Mouse (Mus musculus): ENCODE measurements around the gene Gm12216. TPM values are rescaled to one million over a fixed set of nuclear protein-coding genes. Genes with fewer than 3 reads are reported as not detected.

Gene Gm12216
- polyA plus RNA-seq, 2 experiments = 0.43 to 0.74 TPM

GRCm38 (mm10) chr11:53805786-53806185 lies 53.3 kb downstream of the Gm12216 start:
- H3K27ac ChIP-seq (replicated peaks; ENCODE audit: low read depth, low read length) = no peak overlapping the region
- peak; percentile 13 for DNase-seq (ENCODE audit: low spot score)
- WGBS = 62% methylated on average over 9 of the region's 9 CpGs

DNA sequence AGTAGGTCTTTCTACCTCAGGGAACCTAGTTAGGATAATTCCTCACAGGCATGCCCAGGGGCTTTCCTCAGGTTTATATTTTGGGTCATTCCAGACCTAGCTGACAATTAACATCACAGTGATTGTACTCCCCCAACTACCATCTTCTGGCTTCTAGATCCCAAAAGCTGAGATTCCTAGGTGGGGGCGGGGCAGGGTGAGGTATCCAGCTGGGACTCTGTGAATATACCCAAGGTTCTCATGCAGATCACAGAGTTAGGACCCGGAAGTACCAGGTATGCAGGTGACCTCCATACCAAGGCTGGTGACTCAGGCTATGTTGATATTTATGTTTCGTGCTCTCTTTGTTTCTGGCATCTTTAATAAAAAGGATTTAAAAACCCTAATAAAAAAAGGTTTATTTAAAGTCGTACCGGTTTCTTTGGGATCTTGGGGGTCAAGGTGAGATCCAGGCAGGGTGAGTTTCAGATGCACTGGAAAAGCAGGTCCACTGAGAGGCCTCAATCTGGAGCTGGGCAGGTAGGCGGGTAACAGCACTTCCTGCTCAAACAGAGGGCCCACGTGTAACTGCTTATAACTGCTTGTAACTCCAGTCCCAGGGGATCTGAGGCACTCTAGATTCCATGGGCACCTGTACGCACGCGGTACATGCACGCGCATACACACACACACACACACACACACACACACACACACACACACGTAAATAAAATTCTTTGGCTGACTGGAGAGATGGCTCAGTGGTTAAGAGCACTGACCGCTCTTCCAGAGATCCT lies 54.3 kb downstream of the Gm12216 start:
- H3K27ac ChIP-seq (replicated peaks; ENCODE audit: low read depth, low read length) = no peak overlapping the region
- DNase-seq (ENCODE audit: low spot score) = no peak
- H3K9me3 ChIP-seq (ENCODE audit: control insufficient read depth, low read length) = no peaks in the 10 kb centered on the region
- 70% methylated on average over 14 of the region's 14 CpGs for WGBS
- H3K4me3 ChIP-seq (replicated peaks; ENCODE audit: low read length) = no peak overlapping the region
- H3K4me1 ChIP-seq (ENCODE audit: control insufficient read depth, insufficient read depth, low read length) = no peaks in the 10 kb centered on the region
- no peak for TF ChIP-seq POLR2A (IDR thresholded peaks at IDR 0.05; ENCODE audit: borderline replicate concordance, extremely low read depth, insufficient read depth, insufficient read length)
- no peaks in the 10 kb centered on the region for H3K27me3 ChIP-seq (ENCODE audit: control insufficient read depth, insufficient read depth, low read length)
- H3K4me2 ChIP-seq (replicated peaks; ENCODE audit: low read depth, low read length, severe bottlenecking) = no peak overlapping the region
- no peaks in the 10 kb centered on the region for H3K36me3 ChIP-seq (ENCODE audit: control insufficient read depth, insufficient read depth, low read length)
- H3K9ac ChIP-seq (ENCODE audit: low read depth, low read length, severe bottlenecking) = no peak overlapping the region
- no peak for ATAC-seq (ENCODE audit: low FRiP score, low read depth)

More at GRCm38 (mm10) chr11:53805786-53806185, 53.3 kb downstream of the Gm12216 start:
- H3K4me2 ChIP-seq (replicated peaks; ENCODE audit: low read depth, low read length, severe bottlenecking) = no peak overlapping the region
- H3K9me3 ChIP-seq (ENCODE audit: control insufficient read depth, low read length) = no peaks in the 10 kb centered on the region
- H3K9ac ChIP-seq (ENCODE audit: low read depth, low read length, severe bottlenecking) = no peak overlapping the region
- no peak overlapping the region for H3K4me3 ChIP-seq (replicated peaks; ENCODE audit: low read length)
- no peaks in the 10 kb centered on the region for H3K36me3 ChIP-seq (ENCODE audit: control insufficient read depth, insufficient read depth, low read length)
- TF ChIP-seq POLR2A (IDR thresholded peaks at IDR 0.05; ENCODE audit: borderline replicate concordance, extremely low read depth, insufficient read depth, insufficient read length) = no peak
- no peaks in the 10 kb centered on the region for H3K4me1 ChIP-seq (ENCODE audit: control insufficient read depth, insufficient read depth, low read length)
- no peaks in the 10 kb centered on the region for H3K27me3 ChIP-seq (ENCODE audit: control insufficient read depth, insufficient read depth, low read length)
- no peak for ATAC-seq (ENCODE audit: low FRiP score, low read depth)

DNA sequence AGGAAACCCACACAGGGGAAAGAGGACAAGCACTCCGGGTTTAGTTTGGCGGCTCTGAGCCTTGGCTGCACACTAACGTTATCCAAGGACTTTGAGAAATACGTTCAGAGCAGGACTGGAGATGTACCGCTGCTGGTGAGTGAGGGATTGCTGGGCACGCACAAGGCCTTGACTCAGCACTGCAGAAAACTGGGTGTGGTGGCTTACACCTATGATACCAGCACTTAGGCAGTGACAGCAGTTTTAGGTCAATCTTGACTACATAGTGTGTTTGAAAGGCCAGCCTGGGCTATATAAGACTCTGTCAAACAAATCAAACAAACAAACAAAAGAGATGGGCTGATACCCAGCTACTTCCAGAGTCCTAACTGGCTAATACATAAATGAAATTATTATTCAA lies 55.6 kb downstream of the Gm12216 start:
- Histone ChIP-seq H3K4me3 (replicated peaks; ENCODE audit: low read length) (no peak overlapping the region), H3K27ac (replicated peaks; ENCODE audit: low read depth, low read length) (no peak overlapping the region), H3K4me1 (ENCODE audit: control insufficient read depth, insufficient read depth, low read length) (no peaks in the 10 kb centered on the region), H3K9ac (ENCODE audit: low read depth, low read length, severe bottlenecking) (no peak overlapping the region), H3K9me3 (ENCODE audit: control insufficient read depth, low read length) (no peaks in the 10 kb centered on the region), H3K36me3 (ENCODE audit: control insufficient read depth, insufficient read depth, low read length) (no peaks in the 10 kb centered on the region), H3K27me3 (ENCODE audit: control insufficient read depth, insufficient read depth, low read length) (no peaks in the 10 kb centered on the region), H3K4me2 (replicated peaks; ENCODE audit: low read depth, low read length, severe bottlenecking) (no peak overlapping the region)
- no peak for TF ChIP-seq POLR2A (IDR thresholded peaks at IDR 0.05; ENCODE audit: borderline replicate concordance, extremely low read depth, insufficient read depth, insufficient read length)
- DNase-seq (ENCODE audit: low spot score) (no peak), ATAC-seq (ENCODE audit: low FRiP score, low read depth) (no peak)
- 86% methylated on average over 6 of the region's 6 CpGs for WGBS

DNA sequence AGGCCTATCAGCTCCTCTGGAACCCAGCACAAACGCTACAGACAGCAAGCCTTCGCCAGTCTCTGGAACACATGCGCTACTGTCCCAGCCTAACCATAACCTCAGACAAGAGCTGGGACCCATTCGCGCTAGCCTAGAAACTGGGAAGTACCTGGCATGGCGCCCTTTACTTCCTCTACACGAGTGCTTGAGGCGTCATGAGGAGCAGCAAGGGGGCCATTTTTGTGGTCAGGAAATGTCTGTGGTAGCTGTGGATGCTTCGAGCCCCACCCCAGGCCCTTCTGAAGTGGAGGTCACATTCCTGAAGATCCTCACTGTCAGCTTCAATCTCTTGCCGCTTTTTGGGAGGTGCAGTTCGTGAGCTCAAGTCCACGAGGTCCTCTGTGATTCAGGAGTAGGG lies 56.0 kb downstream of the Gm12216 start:
- H3K9me3 ChIP-seq (ENCODE audit: control insufficient read depth, low read length) = no peaks in the 10 kb centered on the region
- no peak for TF ChIP-seq POLR2A (IDR thresholded peaks at IDR 0.05; ENCODE audit: borderline replicate concordance, extremely low read depth, insufficient read depth, insufficient read length)
- no peak for ATAC-seq (ENCODE audit: low FRiP score, low read depth)
- no peaks in the 10 kb centered on the region for H3K27me3 ChIP-seq (ENCODE audit: control insufficient read depth, insufficient read depth, low read length)
- H3K4me3 ChIP-seq (replicated peaks; ENCODE audit: low read length) = no peak overlapping the region
- 77% methylated on average over 12 of the region's 12 CpGs for WGBS
- no peaks in the 10 kb centered on the region for H3K36me3 ChIP-seq (ENCODE audit: control insufficient read depth, insufficient read depth, low read length)
- no peak overlapping the region for H3K27ac ChIP-seq (replicated peaks; ENCODE audit: low read depth, low read length)
- H3K9ac ChIP-seq (ENCODE audit: low read depth, low read length, severe bottlenecking) = no peak overlapping the region
- no peaks in the 10 kb centered on the region for H3K4me1 ChIP-seq (ENCODE audit: control insufficient read depth, insufficient read depth, low read length)
- no peak for DNase-seq (ENCODE audit: low spot score)
- H3K4me2 ChIP-seq (replicated peaks; ENCODE audit: low read depth, low read length, severe bottlenecking) = no peak overlapping the region

DNA sequence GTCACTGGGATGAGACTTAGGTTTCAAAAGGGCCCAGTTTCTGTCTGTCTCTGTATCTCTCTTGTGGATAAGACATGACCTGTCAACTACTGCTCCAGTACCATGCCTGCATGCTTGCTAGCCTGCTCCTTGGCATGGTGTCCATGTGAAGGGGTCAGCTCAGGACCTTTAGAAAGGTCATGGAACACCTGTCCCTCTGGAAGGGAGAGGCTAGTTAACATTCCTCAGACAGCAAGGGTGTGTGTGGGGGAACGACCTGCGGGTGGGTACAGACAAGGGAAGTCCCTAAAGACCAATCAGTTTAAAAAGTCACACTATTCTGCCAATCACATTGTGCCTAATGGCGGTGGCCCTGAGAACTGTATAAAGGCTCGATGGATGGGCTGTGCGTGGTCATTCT lies 58.1 kb downstream of the Gm12216 start:
- Histone ChIP-seq H3K27me3 (ENCODE audit: control insufficient read depth, insufficient read depth, low read length) (no peaks in the 10 kb centered on the region), H3K4me1 (ENCODE audit: control insufficient read depth, insufficient read depth, low read length) (peaks cover 3% of the 10 kb centered on the region), H3K4me3 (replicated peaks; ENCODE audit: low read length) (no peak overlapping the region), H3K9me3 (ENCODE audit: control insufficient read depth, low read length) (no peaks in the 10 kb centered on the region), H3K9ac (ENCODE audit: low read depth, low read length, severe bottlenecking) (no peak overlapping the region), H3K36me3 (ENCODE audit: control insufficient read depth, insufficient read depth, low read length) (no peaks in the 10 kb centered on the region), H3K27ac (replicated peaks; ENCODE audit: low read depth, low read length) (no peak overlapping the region), H3K4me2 (replicated peaks; ENCODE audit: low read depth, low read length, severe bottlenecking) (no peak overlapping the region)
- no peak for TF ChIP-seq POLR2A (IDR thresholded peaks at IDR 0.05; ENCODE audit: borderline replicate concordance, extremely low read depth, insufficient read depth, insufficient read length)
- DNase-seq (ENCODE audit: low spot score) (no peak), ATAC-seq (ENCODE audit: low FRiP score, low read depth) (no peak)
- 90% methylated on average over 5 of the region's 5 CpGs for WGBS

All from limb, embryonic 14.5 days (tissue).